Mouse (Mus musculus): Measurements from ENCODE around the gene Hp. TPM values are rescaled to one million over a fixed set of nuclear protein-coding genes. Genes with fewer than 3 reads are reported as not detected.
A peak's percentile ranks its signal among the peaks of the same experiment; 100 is the strongest.

Hp gene
- polyA plus RNA-seq, 1 experiment from 2014 or later: 0.56 TPM

DNA sequence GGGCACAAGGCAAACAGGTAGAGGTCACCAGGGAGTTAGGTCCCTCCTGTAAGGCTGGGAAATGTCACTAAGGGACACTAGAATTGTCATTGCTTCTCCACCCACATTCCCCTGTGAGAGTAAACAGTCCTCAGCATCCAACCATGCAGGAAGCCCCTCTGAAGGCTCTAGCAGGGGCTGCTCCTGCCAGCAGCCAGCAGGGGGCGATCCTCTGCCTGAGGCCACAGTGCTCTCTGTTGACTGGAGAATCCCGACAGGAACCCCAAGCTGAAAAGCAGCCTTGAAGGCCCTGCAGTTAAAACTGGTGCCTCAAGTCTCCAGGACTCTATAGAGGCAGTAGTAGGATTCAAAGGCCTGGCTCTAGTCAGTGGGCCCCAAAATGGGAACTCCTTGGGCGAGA, 27.3 kb downstream of the Hp start:
- Histone ChIP-seq H3K27me3 (replicated peaks) (no peaks in the 10 kb centered on the region), H3K4me2 (no peak overlapping the region), H3K4me1 (no peaks in the 10 kb centered on the region), H3K27ac (replicated peaks) (no peak overlapping the region), H3K4me3 (no peak overlapping the region), H3K9me3 (no peaks in the 10 kb centered on the region), H3K36me3 (peaks cover 100% of the 10 kb centered on the region), H3K9ac (no peak overlapping the region)
- ATAC-seq (ENCODE audit: extremely low read depth, insufficient number of reproducible peaks, low FRiP score, low TSS enrichment): no peak
- 42% methylated on average over 3 of the region's 3 CpGs for WGBS

DNA sequence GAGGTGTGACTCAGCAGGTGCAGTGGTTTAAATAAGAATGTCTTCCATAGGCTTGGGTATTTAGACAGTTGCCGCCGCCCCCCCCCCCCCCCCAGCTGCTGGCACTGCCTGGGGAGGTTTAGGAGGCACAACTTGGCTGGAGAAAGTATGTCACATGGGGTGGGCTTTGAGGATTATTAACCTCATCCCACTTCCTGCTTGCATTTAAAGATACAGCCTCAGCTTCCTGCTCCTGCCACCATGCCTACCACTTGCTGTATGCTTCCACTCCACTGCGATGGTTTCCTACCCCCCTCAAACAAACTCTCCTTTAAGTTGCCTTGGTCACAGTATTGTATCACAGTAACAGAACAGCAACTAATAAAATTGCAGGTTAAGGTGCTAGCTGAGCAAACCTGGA, 34.9 kb downstream of the Hp start:
- 31% methylated on average over 3 of the region's 3 CpGs for WGBS
- H3K27me3 ChIP-seq (replicated peaks): no peaks in the 10 kb centered on the region
- ATAC-seq (ENCODE audit: extremely low read depth, insufficient number of reproducible peaks, low FRiP score, low TSS enrichment): no peak

DNA sequence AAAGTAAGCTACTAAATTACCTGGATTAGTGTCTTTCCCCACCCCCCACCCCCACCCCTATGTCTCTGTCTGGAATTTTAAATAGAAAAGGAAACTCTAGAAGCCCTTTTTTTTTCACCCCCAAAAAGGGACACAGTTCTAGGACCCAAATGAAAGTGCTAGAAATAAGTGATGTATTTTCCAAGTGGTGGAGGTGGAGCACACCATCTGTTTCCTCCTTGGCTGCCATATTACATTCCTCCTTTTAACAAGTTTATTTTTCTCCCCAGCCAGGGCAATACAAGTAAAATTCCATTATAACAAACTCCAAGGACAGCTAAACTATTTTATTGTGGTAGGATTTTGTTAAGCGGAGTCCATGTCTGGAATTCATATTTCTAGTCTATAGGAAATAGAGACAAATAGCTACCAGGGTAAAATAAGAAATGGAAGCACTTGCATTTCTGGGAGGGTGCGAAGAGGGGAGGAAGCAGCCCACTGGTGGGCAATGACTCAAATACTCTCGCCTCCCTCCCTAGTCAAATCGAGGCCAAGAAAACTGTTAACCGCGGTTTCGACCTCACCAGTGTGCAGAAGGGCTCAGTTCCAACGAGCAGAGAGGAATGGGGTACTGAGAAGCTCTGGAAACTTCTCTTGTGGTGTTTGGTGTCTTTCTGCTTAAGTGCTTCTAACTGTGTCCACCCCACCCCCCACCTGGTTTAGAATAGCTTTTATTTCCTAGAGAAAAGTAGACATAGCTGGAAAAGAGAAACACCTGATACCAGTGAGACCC, 36.0 kb downstream of the Hp start:
- no peak overlapping the region for H3K27ac ChIP-seq (replicated peaks)
- H3K9ac ChIP-seq: no peak overlapping the region
- peaks cover 25% of the 10 kb centered on the region for H3K36me3 ChIP-seq
- no peak overlapping the region for H3K4me2 ChIP-seq
- no peaks in the 10 kb centered on the region for H3K4me1 ChIP-seq
- ATAC-seq (ENCODE audit: extremely low read depth, insufficient number of reproducible peaks, low FRiP score, low TSS enrichment): no peak
- no peaks in the 10 kb centered on the region for H3K9me3 ChIP-seq
- WGBS: 75% methylated on average over 8 of the region's 8 CpGs
- H3K4me3 ChIP-seq: no peak overlapping the region
- H3K27me3 ChIP-seq (replicated peaks): no peaks in the 10 kb centered on the region

More for the DNA sequence above, 34.9 kb downstream of the Hp start:
- H3K4me2 ChIP-seq: no peak overlapping the region
- H3K9ac ChIP-seq: no peak overlapping the region
- no peak overlapping the region for H3K4me3 ChIP-seq
- H3K27ac ChIP-seq (replicated peaks): no peak overlapping the region
- H3K4me1 ChIP-seq: no peaks in the 10 kb centered on the region
- peaks cover 36% of the 10 kb centered on the region for H3K36me3 ChIP-seq
- no peaks in the 10 kb centered on the region for H3K9me3 ChIP-seq

DNA sequence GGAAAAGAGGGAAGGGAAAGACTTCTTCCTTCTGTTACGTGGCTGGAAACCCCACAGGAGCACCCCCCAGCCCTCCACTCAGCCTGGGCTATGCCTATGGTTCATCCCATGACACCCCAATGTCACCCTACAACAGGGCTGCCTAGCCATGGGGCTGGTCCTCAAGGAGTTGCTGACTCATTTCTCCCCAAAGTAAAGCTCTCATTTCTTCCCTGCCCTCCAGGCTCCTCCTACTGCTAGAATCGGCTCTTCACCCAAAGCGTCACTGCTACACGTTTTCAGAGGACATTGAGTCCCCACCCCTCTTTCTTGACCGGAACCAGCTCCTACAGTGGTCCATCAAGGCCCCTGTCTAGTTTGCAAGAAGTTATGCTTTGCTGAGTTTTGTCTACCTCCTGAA, 36.8 kb downstream of the Hp start:
- 62% methylated on average over 5 of the region's 5 CpGs for WGBS
- no peak overlapping the region for H3K27ac ChIP-seq (replicated peaks)
- H3K4me1 ChIP-seq: no peaks in the 10 kb centered on the region
- H3K36me3 ChIP-seq: peaks cover 18% of the 10 kb centered on the region
- no peaks in the 10 kb centered on the region for H3K27me3 ChIP-seq (replicated peaks)
- no peak overlapping the region for H3K4me2 ChIP-seq
- no peak overlapping the region for H3K4me3 ChIP-seq
- ATAC-seq (ENCODE audit: extremely low read depth, insufficient number of reproducible peaks, low FRiP score, low TSS enrichment): no peak
- no peaks in the 10 kb centered on the region for H3K9me3 ChIP-seq
- no peak overlapping the region for H3K9ac ChIP-seq

DNA sequence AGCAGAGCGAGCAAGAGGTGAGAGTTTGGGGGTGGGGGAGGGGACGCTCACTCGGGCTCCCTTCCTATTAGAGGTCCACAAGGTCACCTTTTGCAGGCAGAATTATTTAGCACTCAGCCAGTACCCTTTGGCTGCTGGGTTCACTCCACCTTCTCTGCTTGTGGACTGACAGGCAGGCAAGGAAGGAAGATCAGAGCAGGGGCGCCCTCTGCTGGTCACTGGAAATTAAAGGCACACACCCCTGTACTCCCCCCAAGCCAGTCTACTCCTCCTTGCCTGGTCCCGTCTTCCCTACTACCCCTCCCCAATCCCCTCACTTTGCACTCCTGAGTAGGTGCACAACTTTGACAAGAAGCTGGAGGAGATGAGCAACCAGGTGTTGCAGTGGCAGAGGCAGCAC, 42.3 kb downstream of the Hp start:
- Histone ChIP-seq H3K27ac (replicated peaks) (no peak overlapping the region), H3K36me3 (no peaks in the 10 kb centered on the region), H3K9ac (peak overlapping the region; percentile 62), H3K4me1 (peaks cover 9% of the 10 kb centered on the region), H3K9me3 (no peaks in the 10 kb centered on the region), H3K27me3 (replicated peaks) (0 out of 2 replicates have a peak, but pooled peaks cover 2% of the 10 kb centered on the region), H3K4me3 (0 out of 2 replicates have a peak overlapping the region, but pooled peaks have one; percentile 25), H3K4me2 (peak overlapping the region; percentile 58)
- ATAC-seq (ENCODE audit: extremely low read depth, insufficient number of reproducible peaks, low FRiP score, low TSS enrichment): no peak
- WGBS: 5% methylated on average over 5 of the region's 5 CpGs

DNA sequence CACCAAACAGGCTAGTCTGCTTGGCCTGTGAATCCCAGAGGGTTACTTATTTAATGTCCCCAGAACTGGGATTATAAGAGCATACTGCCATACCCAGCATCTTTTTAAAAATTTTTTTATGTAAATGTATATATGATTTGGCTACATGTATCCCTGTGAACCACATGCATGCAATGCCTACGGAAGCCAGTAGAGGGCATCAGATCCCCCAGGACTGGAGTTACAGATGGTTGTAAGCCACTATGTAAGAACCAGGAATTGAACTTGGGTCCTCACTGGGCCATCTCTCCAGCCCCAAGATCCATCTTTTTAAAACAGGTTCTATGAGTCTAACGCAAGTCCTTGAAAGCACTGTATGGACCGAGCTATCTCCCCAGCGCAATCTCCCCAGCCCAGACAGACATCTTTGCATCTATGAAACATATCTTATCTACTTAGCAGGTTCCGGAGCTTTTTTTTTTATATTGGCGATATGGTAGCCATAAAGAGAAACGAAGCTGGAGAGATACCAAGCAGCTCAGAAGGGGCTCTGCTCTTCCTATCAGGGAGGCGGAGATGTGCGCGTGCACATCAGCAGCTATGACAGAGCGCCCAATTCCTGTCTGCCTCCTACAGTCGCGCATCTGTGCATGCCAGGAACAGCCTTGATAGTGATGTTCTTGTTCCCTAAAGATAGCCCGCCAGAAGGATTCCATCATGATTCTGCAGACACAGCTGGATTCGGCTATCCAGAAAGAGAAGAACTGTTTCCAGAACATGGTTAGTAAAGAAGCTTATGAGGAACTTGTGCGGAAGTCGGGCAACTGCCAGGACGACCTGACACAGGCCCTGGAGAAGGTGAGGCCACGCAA, 43.6 kb downstream of the Hp start:
- Histone ChIP-seq H3K4me3 (no peak overlapping the region), H3K9me3 (no peaks in the 10 kb centered on the region), H3K4me2 (no peak overlapping the region), H3K27me3 (replicated peaks) (0 out of 2 replicates have a peak, but pooled peaks cover 2% of the 10 kb centered on the region), H3K4me1 (peaks cover 9% of the 10 kb centered on the region), H3K9ac (no peak overlapping the region), H3K36me3 (no peaks in the 10 kb centered on the region), H3K27ac (replicated peaks) (no peak overlapping the region)
- 74% methylated on average over 19 of the region's 19 CpGs for WGBS
- no peak for ATAC-seq (ENCODE audit: extremely low read depth, insufficient number of reproducible peaks, low FRiP score, low TSS enrichment)

Other genes with a start within 250 kb of the Hp start
- 0.06 and 0.13 TPM in 2 replicates for gene Pmfbp1, start 85.1 kb downstream of the Hp start, polyA plus RNA-seq (2015; fragmentation: Nextera tagmentation; extraction: Ambion mirVana)
- 14.3 and 14.4 TPM in 2 replicates for gene Dhx38, start 13.3 kb downstream of the Hp start, polyA plus RNA-seq (2015; fragmentation: Nextera tagmentation; extraction: Ambion mirVana)
- gene Txnl4b, start 13.3 kb downstream of the Hp start, polyA plus RNA-seq (2015; fragmentation: Nextera tagmentation; extraction: Ambion mirVana): 15.3 and 17.7 TPM in 2 replicates
- gene Dhodh, start 29.5 kb upstream of the Hp start, polyA plus RNA-seq (2015; fragmentation: Nextera tagmentation; extraction: Ambion mirVana): 33.6 and 36.7 TPM in 2 replicates
- 0.06 and 0.25 TPM in 2 replicates for gene Pkd1l3, start 35.3 kb upstream of the Hp start, polyA plus RNA-seq (2015; fragmentation: Nextera tagmentation; extraction: Ambion mirVana)
- gene Ist1, start 114.1 kb upstream of the Hp start, polyA plus RNA-seq (2015; fragmentation: Nextera tagmentation; extraction: Ambion mirVana): 81.0 and 84.8 TPM in 2 replicates
- 18.4 and 19.4 TPM in 2 replicates for gene Zfp821, start 126.4 kb upstream of the Hp start, polyA plus RNA-seq (2015; fragmentation: Nextera tagmentation; extraction: Ambion mirVana)
- gene Atxn1l, start 158.6 kb upstream of the Hp start, polyA plus RNA-seq (2015; fragmentation: Nextera tagmentation; extraction: Ambion mirVana): 4.3 and 4.4 TPM in 2 replicates
- 26.5 and 26.6 TPM in 2 replicates for gene Ap1g1, start 199.4 kb upstream of the Hp start, polyA plus RNA-seq (2015; fragmentation: Nextera tagmentation; extraction: Ambion mirVana)

Data from heart, embryonic 13.5 days (tissue).